Mouse (Mus musculus) adrenal gland, postnatal 36 days (tissue): ENCODE data around the gene Fasn. TPM values are rescaled to one million over a fixed set of nuclear protein-coding genes. Genes with fewer than 3 reads are reported as not detected.
A peak's percentile ranks its signal among the peaks of the same experiment; 100 is the strongest.
"Not testable (repeated sequence)": the region's sequence is repeated elsewhere in the genome, so short reads cannot be mapped to it uniquely, and the experiment has no call there.

Experiments used
- DNase-seq, 2 experiments: peaks; one replicate each; pipeline ENCODE4 v3.0.0; 2021; ENCODE audit warnings: mixed read lengths in 1 of 2
- total RNA-seq, 2 experiments: library from RNA; stranded (reverse); gene quantifications; 2 replicates each; pipeline ENCODE4 v1.2.3; 2021

Gene Fasn
- total RNA-seq, 2 experiments from 2014 or later = 1,954 to 2,603 TPM

DNA sequence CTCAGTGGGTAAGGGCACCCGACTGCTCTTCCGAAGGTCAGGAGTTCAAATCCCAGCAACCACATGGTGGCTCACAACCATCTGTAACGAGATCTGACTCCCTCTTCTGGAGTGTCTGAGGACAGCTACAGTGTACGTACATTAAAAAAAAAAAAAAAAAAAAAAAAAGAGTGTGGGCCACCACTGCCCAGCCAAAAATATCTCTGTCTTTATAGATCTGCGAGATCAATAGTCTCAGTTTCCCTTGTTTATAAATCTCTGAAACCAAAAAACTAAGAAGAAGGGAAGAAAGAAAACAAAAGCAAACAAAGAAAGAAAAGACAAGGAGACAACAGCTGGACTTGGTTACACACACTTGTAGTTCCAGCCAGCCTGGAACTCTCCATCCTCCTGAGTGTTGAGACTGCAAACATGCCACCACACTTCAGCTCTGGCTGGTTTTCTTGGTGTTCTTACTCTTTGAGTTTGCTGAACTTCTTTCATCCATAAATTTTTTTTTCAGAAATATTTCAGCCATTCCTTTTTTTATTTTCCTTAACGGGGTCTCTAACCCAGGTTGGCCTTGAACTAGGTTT, 24.9 kb downstream of the Fasn start:
- no peak for DNase-seq

- no peak for DNase-seq
Observed at GRCm38 (mm10) chr11:120798244-120798643, 26.1 kb downstream of the Fasn start.

- DNase-seq = no peak
Observed at GRCm38 (mm10) chr11:120796614-120796946, 27.8 kb downstream of the Fasn start.

DNA sequence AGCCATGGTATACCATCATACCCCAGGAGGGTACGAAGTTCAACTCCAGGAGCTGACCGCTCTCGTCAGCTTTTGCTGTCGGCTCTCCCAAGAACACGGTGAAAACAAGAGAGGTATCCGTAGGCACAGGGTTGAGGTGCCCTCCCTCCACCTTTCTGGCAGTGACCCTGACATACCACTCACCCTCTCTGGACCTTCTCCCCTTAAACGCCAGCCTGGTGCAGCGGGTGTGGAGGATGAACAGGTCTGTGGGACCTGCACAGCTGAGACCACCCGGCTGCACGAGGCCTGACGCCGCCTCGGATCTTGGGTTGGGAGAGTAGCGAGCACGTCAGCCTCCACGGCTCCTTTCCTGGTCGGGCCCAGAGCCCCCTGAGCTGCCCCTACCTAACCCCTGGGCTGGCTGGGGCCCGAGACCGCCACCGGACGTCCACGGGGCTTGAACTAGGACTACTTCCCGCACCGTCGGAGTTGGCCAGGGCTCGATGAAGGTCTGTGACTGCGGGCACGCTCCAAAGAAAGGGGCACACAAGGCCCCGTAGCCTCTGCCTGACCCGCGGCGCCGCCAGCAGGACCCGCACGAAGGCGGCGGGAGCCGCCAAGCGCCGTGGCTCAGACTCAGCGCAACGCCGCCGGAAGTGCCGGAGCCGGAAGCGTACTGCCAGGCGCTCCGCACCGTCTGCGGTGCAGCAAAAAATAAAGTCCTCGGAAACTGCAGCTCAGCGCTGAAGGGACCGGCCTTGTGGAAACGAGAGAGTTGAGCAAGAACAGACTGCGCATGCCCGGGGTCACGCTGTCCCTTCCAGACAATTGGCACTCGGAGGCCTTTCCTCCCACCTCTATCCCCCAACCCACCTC, 28.4 kb downstream of the Fasn start, which contains the start of gene Dus1l:
Gene Dus1l, minus strand, starts transcription at position 648 of the 858 bp plus-strand sequence.
- peak; percentile 97 for DNase-seq

DNA sequence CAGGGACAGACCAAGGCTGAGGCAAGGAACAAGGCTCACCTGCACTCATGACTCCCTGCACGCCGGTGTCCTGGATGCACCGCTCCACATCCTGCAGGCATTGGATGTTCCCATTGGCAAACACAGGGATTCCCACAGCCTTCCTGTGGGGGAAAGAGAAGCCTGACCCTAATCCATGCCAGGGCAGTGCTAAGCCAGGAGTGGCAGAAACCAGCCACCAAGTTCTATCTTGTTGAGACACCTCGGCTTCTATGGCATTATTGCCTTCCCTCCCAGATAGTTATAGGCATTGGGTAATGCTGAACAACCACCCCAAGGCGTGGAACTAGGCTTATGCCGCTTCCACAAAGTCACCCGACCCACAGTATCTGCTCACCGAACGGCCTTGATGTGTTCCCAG, 31.7 kb downstream of the Fasn start:
- DNase-seq = no peak

- DNase-seq = no peak
Observed at GRCm38 (mm10) chr11:120789810-120790209, 34.5 kb downstream of the Fasn start.

DNA sequence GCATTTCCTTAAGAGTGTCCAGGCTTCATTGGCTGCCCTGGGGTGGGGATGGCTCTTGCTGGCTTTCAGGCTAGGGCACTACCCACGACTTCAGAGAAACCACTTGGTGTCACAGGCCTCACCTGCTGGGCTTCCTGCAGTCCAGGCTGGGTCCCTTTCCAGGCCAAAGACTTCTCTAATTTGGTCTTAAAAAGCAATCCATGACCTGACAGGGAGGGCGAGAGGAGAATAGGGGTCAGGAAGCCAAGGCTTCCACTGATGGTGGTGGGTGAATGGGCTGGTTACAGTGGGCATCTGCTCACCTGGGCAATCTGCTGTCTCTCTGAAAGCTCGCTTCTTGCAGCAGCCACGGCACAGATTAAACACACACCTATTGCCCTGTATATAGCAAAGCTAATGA, 35.0 kb downstream of the Fasn start:
- no peak for DNase-seq

GRCm38 (mm10) chr11:120788460-120788859, 35.9 kb downstream of the Fasn start:
- not testable (repeated sequence) for DNase-seq

DNA sequence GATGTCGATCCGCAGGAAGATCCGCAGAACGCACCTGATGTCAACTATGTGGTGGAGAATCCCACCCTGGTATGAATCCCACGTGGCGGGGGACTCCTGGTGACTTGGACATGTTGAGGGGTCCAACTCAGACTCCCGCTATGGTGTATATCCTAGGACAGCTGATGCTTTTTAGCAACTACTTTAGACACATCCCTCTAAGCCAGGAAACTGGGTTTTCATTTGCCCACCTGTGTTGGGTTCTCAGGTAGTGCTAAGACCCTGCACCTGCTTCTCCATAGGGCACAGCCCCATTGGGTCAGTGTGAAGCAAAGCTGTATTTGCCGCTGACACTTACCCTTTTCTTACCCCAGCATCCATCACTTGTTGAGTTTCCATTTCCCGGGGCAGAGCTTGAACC, 39.2 kb downstream of the Fasn start:
- no peak for DNase-seq

DNA sequence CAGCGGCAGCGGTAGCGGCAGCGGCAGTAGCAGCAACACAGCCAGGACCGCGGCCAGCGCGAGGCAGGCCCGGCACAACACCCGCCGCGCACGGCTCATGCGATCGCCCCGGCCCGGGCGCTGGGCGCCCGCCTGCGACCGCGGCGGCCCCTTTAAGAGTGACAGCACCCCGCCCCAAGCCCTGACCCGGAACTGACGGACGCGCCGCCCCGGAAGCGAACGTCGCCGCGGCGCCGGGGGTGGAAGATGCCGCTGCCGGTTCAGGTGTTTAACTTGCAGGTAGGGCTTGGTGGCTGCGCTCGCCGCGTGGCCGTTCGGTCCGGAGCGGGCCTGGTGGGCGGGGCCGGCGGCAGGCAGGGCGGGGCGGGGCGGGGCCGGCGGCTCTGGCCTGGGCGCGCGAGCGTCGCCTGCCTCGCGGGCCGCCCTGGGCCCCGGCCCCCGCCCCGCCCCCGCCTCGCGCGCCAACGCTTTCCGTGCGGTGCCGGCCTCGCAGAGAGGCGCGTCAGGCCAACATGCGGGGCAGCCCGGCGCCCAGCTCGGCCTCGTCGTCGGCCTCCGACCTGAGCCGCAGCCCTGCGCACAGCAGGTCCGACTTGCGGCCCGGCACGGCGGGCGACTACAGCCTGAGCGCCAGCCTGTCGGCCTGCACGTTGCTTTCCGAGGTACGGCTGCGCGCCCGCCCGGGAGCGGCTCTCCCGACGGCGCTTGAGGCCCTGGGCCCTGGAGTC, 40.1 kb downstream of the Fasn start, which contains the start of the genes Rfng and Gps1:
Gene Rfng, minus strand, starts transcription at position 144 of the 728 bp plus-strand sequence.
Gene Gps1, plus strand, starts transcription at position 209 of the 728 bp plus-strand sequence.
- peak; percentile 90 to 92 for DNase-seq

- no peak for DNase-seq
Observed at GRCm38 (mm10) chr11:120783426-120784063, 40.8 kb downstream of the Fasn start.

- not testable (repeated sequence) for DNase-seq
Observed at GRCm38 (mm10) chr11:120781361-120781760, 43.0 kb downstream of the Fasn start.

- DNase-seq = no peak
Observed at GRCm38 (mm10) chr11:120779876-120780275, 44.5 kb downstream of the Fasn start.

DNA sequence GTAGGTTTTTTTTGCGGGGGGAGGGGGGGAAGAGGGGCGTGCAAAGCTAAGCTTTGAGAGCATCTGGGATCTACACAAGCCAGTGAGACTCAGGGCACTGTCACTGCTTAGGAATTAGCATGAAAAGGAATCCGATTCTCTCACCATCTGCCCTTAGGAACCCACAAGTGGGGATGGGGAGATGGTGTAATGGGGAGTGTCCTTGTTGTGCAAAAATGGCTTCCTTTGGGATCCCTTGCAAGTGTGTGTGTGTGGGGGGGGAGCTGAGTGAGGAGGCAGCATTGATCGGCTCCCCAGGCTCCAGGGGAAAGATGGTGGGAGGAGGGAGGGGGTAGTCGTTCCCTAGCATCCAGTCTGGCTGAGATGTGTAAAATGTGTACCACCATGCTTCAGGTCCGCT, 47.2 kb downstream of the Fasn start:
- no peak for DNase-seq

GRCm38 (mm10) chr11:120775774-120776469, 48.4 kb downstream of the Fasn start:
- DNase-seq = peak; percentile 97

DNA sequence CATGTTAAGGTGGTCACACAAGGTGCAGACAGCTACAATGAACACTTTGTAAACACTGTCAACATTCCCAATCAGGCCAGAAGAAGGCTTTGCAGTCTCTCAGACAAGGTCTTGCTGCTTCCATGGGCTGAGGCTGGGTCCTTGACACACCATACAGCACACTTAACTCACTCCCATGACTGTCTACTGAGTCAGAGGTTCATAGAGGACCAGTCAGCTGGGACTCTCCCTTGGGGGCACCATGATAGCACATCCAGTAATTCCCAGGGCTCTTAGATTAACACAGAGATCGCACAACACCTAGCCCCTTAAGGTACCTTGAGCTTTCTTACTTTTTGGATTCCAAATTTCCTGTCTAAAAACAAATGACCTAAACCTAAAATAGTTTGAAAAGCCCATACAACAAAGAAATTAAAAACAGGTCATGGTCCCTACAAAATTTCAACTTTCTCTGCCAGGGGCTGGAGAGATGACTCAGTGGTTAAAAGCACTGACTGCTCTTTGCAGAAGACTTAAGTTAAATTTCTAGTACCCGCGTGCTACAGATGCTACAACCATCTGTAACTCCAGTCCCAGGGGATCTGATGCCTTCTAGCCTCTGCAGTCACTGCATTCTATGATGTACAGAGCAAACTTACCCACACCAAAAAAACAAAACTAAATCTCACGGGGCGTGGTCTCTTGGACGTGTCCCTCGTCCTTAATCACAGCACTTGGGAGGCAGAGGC, 50.7 kb downstream of the Fasn start:
- peak; percentile 46 to 55 for DNase-seq

DNA sequence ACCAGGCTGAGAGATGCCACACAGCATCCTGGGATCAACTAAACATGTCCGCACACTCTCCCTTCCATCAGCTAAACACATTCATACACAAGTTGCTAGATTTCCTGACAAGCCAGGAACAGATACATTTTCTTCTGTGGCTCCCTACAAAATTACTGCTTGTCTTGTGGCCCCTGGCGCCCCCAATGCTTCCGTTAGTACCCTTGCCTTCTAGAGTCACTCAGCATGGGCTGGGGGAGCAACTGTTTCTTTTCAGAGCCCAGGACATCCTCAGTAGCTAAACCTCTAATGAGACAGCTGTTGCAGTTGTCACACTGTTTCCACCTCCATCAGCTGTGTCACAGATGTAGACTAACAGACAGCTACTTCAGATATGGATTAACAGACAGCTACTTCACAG, 51.6 kb downstream of the Fasn start:
- no peak for DNase-seq

DNA sequence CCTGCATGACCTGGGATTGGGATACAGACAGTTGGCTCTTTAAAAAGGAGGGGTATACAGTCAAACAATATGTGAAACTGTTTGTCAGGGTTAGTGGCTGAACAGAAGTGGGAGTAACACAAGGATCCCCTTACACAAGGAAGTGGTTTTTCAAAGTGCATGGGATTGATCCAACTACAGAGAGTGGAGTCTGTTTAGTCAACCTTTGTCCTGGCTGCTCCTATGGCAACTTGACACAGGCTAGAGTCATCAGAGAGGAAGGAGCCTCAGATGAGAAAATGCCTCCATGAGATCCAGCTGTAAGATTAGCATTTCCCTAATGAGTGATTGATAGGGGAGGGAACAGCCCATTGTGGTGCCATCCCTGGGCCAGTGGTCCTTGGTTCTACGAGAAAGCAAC, 56.1 kb downstream of the Fasn start:
- no peak for DNase-seq

- DNase-seq = not testable (repeated sequence)
Observed at GRCm38 (mm10) chr11:120767023-120767422, 57.3 kb downstream of the Fasn start.

DNA sequence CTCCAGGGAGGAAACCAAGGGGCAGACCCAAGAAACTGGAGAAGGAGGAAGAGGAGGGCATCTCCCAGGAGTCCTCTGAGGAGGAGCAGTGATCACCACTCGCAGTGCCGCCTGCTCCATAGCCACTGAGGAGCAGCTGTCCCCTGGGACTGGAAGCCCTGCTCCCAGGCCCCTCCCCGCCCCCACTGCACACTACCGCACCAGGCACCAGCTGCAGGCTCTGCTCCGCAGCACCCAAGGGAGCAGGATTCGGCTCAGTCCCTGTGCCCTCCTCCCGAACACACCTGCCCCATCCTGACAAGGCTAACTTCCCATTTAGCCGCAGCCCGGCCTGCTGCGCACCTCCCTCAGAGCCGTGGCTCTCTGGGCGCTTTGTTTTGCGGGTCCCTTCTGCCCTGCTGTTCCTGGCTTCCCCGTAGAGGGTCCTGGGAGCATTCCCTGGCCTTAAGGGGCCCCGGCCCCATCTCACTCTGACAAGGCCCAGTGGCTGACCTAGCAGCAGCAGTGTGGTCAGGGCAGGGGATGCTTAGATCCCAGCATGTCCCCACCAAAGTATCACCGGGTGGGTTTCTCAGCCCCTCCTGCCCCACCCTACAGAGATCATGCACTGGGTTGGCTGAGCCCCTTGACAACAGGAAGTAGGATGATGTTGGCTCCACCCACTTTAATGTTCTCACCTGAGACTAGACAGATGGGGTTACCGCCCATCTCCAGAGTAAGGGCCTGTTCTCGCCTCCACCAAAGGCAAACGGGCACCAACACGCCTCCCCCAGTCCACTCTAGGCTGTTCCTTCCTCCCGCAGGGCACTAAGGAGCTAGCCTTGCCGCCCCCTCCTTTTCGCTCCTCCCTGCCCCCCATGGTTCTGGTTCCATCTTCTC, 61.0 kb downstream of the Fasn start:
- not testable (repeated sequence) for DNase-seq
